Mouse (Mus musculus) embryonic facial prominence, embryonic 11.5 days (tissue): ENCODE measurements around the gene Anapc2. TPM values are rescaled to one million over a fixed set of nuclear protein-coding genes. Genes with fewer than 3 reads are reported as not detected.

ENCODE experiments used
- ATAC-seq: fragments of 200-750 bp; cut with Nextera tagmentation; replicated peaks from 2 replicates; pipeline ENCODE4 v1.8.0; 2017; ENCODE audit warnings: low read depth; ENCODE audit not compliant: insufficient number of reproducible peaks, low FRiP score, low TSS enrichment
- DNase-seq: peaks from one replicate; pipeline ENCODE4 v3.0.0-alpha.2; 2015; ENCODE audit warnings: low spot score
- H3K27ac ChIP-seq: fragments of 300-500 bp; sonication (generic); replicated peaks from 2 replicates; pipeline ENCODE4 v1.5.1; 2014; ENCODE audit warnings: mild to moderate bottlenecking, low read depth, low read length, control low read depth
- H3K27me3 ChIP-seq: fragments of 300-500 bp; sonication (generic); 2 replicates; pipeline ENCODE4 v1.6.1; 2014; ENCODE audit warnings: mild to moderate bottlenecking, low read length, moderate library complexity, mixed read lengths; ENCODE audit not compliant: control insufficient read depth, insufficient read depth
- H3K36me3 ChIP-seq: fragments of 300-500 bp; sonication (generic); replicated peaks from 2 replicates; pipeline ENCODE4 v1.6.1; 2014; ENCODE audit warnings: low read depth, mild to moderate bottlenecking, low read length, moderate library complexity, mixed read lengths; ENCODE audit not compliant: control insufficient read depth, insufficient read depth
- H3K4me1 ChIP-seq: fragments of 300-500 bp; sonication (generic); 2 replicates; pipeline ENCODE4 v1.6.1; 2014; ENCODE audit warnings: low read length, mixed read lengths; ENCODE audit not compliant: control insufficient read depth, insufficient read depth
- H3K4me2 ChIP-seq: fragments of 300-500 bp; sonication (generic); 2 replicates; pipeline ENCODE4 v1.6.1; 2014; ENCODE audit warnings: low read depth, mild to moderate bottlenecking, control low read depth, low read length, moderate library complexity
- H3K4me3 ChIP-seq: fragments of 300-500 bp; sonication (generic); 2 replicates; pipeline ENCODE4 v1.5.1; 2014; ENCODE audit warnings: low read depth, low read length, control low read depth
- H3K9ac ChIP-seq: fragments of 300-500 bp; sonication (generic); replicated peaks from 2 replicates; pipeline ENCODE4 v1.6.1; 2014; ENCODE audit warnings: mild to moderate bottlenecking, control low read depth, low read length
- H3K9me3 ChIP-seq: fragments of 300-500 bp; sonication (generic); replicated peaks from 2 replicates; pipeline ENCODE4 v1.6.1; 2016; ENCODE audit warnings: mild to moderate bottlenecking, low read length, inconsistent platforms, mixed read lengths; ENCODE audit not compliant: control insufficient read depth
- WGBS: fragments of 180-500 bp; shearing (Covaris S2); extraction: QIAGEN DNeasy Blood & Tissue Kit; methylation state at CpG from one replicate; pipeline ENCODE4 v1.1.7; 2014; 5-methylcytosine and 5-hydroxymethylcytosine counted together
- polyA plus RNA-seq: library from polyadenylated mRNA; unstranded; fragments of >200 nt; fragmentation: Nextera tagmentation; extraction: Ambion mirVana; gene quantifications from 2 replicates; pipeline ENCODE4 v1.2.1, GENCODE M21; 2014

Gene Anapc2
- polyA plus RNA-seq, 1 experiment from 2014 or later = 111 TPM

- no peak overlapping the region for H3K9ac ChIP-seq
- no peak overlapping the region for H3K27ac ChIP-seq
- 76% methylated on average over 7 of the region's 7 CpGs for whole genome bisulfite sequencing
- H3K27me3 ChIP-seq = peaks cover 15% of the 10 kb centered on the region
- H3K4me1 ChIP-seq = no peaks in the 10 kb centered on the region
- H3K9me3 ChIP-seq = no peaks in the 10 kb centered on the region
- H3K36me3 ChIP-seq = no peaks in the 10 kb centered on the region
- H3K4me3 ChIP-seq = no peak overlapping the region
- DNase-seq = no peak
- no peak for ATAC-seq
- peak overlapping the region; percentile 68; the same call in 1 of the 2 replicates for H3K4me2 ChIP-seq
These were observed 31.8 kb downstream of the Anapc2 start for GRCm38 (mm10) chr2:25303931-25304656.

DNA sequence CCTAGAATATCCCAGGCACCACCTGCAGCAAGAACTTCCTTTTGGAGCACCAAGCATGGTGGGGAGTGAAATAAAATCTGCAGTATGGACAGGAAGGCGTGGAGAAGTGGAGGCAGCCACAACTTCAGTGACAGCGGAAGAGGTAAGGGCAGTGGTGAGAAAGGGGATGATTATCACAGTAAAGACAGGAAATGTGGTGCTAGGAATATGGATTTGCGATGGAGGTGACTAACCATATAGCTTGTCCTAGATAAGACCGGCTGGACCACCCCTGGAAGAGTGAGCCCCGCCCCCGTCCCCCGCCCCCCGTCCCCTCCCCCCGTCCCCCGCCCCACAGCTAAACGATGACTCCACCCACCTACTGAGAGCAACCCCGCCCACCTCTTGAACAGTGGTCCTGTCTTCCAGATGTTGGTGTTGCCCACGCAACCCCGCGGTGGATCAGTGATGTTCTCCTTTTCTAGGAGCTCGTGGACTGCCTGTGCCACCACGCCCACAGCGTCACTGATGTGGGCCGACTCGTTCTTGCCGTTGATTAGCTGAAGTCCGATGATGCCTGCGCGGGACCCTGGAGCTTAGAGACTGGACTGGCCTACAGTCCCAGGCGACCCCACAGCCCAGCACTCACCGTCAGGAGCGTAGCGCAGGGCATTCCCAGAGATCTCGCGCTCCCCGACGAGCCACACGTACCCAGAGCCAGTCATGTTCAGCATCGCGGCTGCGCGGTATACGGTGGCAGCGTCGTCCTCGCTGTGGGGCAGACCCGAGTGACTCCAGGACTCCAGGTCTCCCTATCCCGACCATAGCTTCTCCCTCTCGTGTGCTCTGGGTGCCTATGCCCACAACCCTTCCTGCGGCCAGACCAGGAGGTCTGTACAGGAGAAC lies 32.6 kb downstream of the Anapc2 start:
- Histone ChIP-seq H3K4me2 (peak overlapping the region; percentile 68), H3K4me1 (no peaks in the 10 kb centered on the region), H3K27me3 (peaks cover 16% of the 10 kb centered on the region), H3K27ac (no peak overlapping the region), H3K36me3 (no peaks in the 10 kb centered on the region), H3K9me3 (no peaks in the 10 kb centered on the region), H3K9ac (peak overlapping the region; percentile 22), H3K4me3 (peak overlapping the region; percentile 38)
- peak; percentile 71 for DNase-seq
- ATAC-seq = peak; percentile 87
- WGBS = 3% methylated on average over 38 of the region's 45 CpGs

DNA sequence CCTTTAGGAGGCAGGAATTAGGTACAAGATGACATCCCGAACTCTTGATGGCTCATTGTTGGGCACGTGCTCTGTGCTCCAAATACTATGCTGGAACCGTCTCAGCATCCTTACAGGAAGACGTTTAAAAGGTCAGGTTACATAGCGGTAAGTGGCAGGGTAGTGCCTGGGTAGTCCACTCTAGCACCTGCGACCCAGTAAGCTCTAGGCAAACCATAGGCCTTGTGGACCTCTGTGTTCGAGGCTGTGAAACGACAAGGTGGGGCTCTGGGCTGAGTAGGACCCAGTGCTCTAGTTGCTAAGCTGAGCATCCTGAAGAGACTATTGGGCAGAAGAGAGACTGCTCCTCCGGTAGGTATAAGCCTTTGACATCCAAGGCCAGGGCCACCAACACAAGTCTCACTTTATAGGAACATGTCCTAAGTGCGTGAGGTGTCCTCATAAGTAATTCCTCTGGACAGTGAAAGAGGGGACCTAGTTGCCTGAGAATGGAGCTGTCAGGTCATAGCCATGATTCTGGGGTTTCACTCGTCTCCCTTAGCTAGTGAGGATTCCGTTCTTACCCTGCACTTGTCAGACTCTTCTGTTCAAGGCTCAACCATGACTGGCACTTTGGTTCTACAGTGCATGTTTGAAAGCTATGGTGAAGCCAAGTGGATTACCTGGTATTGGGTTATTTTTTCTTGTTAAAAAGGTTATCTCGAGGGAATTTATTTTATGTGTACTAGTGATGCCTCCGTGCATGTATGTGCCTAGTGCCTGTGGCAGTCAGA lies 33.5 kb downstream of the Anapc2 start:
- peak overlapping the region; percentile 68 for H3K4me2 ChIP-seq
- peak overlapping the region; percentile 38 for H3K4me3 ChIP-seq
- no peak overlapping the region for H3K27ac ChIP-seq
- ATAC-seq (no peak), DNase-seq (no peak)
- WGBS = 47% methylated on average over 14 of the region's 14 CpGs
- H3K36me3 ChIP-seq = no peaks in the 10 kb centered on the region
- no peaks in the 10 kb centered on the region for H3K9me3 ChIP-seq
- H3K27me3 ChIP-seq = peaks cover 23% of the 10 kb centered on the region
- no peaks in the 10 kb centered on the region for H3K4me1 ChIP-seq
- no peak overlapping the region; the same call in 1 of the 2 replicates for H3K9ac ChIP-seq

- Histone ChIP-seq H3K27ac (no peak overlapping the region), H3K4me1 (no peaks in the 10 kb centered on the region), H3K4me3 (no peak overlapping the region), H3K36me3 (no peaks in the 10 kb centered on the region), H3K4me2 (no peak overlapping the region), H3K27me3 (peaks cover 49% of the 10 kb centered on the region), H3K9ac (no peak overlapping the region), H3K9me3 (no peaks in the 10 kb centered on the region)
- ATAC-seq (no peak), DNase-seq (no peak)
- WGBS = 51% methylated on average over 10 of the region's 10 CpGs
These were observed 37.9 kb downstream of the Anapc2 start for GRCm38 (mm10) chr2:25310180-25310579.

DNA sequence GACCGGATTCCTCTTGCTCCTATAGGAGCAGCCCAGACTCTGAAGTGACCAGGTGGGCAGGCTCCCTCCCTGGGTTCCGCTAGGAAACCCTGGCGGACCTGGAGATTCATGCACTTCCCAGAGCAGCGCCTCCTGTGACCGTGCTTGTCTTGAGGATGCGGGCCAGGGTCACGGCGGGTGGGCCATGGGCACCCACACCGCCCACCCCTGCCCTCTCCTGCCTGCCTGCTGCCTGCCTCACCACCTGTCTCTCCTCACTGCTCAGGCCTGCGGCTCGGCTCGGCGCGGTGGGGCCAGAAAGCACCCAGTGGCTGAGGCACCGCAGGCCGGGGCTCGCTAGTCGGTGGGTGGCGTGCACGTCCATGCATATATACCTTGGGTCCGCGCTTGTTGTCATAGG lies 38.7 kb downstream of the Anapc2 start:
- no peak overlapping the region for H3K9ac ChIP-seq
- H3K36me3 ChIP-seq = no peaks in the 10 kb centered on the region
- H3K4me2 ChIP-seq = no peak overlapping the region
- H3K9me3 ChIP-seq = no peaks in the 10 kb centered on the region
- ATAC-seq (no peak), DNase-seq (no peak)
- no peaks in the 10 kb centered on the region for H3K4me1 ChIP-seq
- 2% methylated on average over 22 of the region's 22 CpGs for WGBS
- no peak overlapping the region for H3K27ac ChIP-seq
- H3K4me3 ChIP-seq = no peak overlapping the region
- H3K27me3 ChIP-seq = peaks cover 45% of the 10 kb centered on the region

GRCm38 (mm10) chr2:25311491-25311891 lies 39.2 kb downstream of the Anapc2 start:
- DNase-seq (no peak), ATAC-seq (no peak; the same call in 1 of the 2 replicates)
- Histone ChIP-seq H3K9ac (no peak overlapping the region), H3K27me3 (peaks cover 41% of the 10 kb centered on the region), H3K27ac (no peak overlapping the region), H3K4me3 (no peak overlapping the region), H3K4me1 (no peaks in the 10 kb centered on the region), H3K9me3 (no peaks in the 10 kb centered on the region), H3K4me2 (no peak overlapping the region), H3K36me3 (no peaks in the 10 kb centered on the region)
- 7% methylated on average over 11 of the region's 11 CpGs for WGBS

- WGBS = 7% methylated on average over 31 of the region's 31 CpGs
- ATAC-seq (peak; percentile 29; the same call in 1 of the 2 replicates), DNase-seq (no peak)
- no peaks in the 10 kb centered on the region for H3K36me3 ChIP-seq
- H3K9ac ChIP-seq = no peak overlapping the region
- peak overlapping the region; percentile 57 for H3K4me2 ChIP-seq
- H3K4me3 ChIP-seq = peak overlapping the region; percentile 28
- H3K9me3 ChIP-seq = no peaks in the 10 kb centered on the region
- no peaks in the 10 kb centered on the region for H3K4me1 ChIP-seq
- no peak overlapping the region for H3K27ac ChIP-seq
- peaks cover 24% of the 10 kb centered on the region for H3K27me3 ChIP-seq
These were observed 46.1 kb downstream of the Anapc2 start for GRCm38 (mm10) chr2:25318119-25318966.
